Mouse (Mus musculus): ENCODE measurements at regions not wholly inside any gene's neighbourhood (a gene's known extent, or its start where the extent isn't known, plus 50 kb on each side); places are given as distances from the start of the nearest gene placed in this dataset.

DNA sequence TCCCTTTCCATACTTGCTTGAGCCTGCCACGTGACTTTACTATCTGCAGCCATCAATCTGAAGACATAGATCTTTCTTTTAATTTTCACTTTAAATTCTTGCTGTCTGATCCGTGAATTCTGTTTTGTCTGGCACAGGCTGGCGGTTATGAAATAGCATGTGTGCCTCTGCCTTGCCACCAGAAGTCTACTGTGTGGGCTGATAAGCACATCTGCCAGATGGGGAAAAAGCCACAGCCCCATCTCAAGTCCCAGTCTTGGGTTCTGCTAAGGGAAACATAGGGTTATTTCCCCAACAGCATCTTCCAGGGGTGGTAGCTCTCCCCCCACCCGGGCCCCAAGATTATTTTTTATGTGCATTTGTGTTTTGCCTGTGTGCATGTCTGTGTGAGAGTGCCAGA, 480.1 kb downstream of the Ajap1 start:
- Histone ChIP-seq H3K4me1 (ENCODE audit: control insufficient read depth in 1 of 2, insufficient read depth in 2 of 2) (no peaks in the 10 kb centered on the region), H3K9ac (ENCODE audit: insufficient read depth, low read depth) (no peak overlapping the region), H3K4me2 (ENCODE audit: insufficient read depth, low read depth, poor library complexity, severe bottlenecking) (no peak overlapping the region), H3K36me3 (replicated peaks in 1 of 2; ENCODE audit: control insufficient read depth in 1 of 2, insufficient read depth in 1 of 2, low read length in 1 of 2) (no peaks in the 10 kb centered on the region), H3K27me3 (replicated peaks) (no peaks in the 10 kb centered on the region), H3K27ac (ENCODE audit: insufficient read depth, low read depth) (no peak overlapping the region), H3K9me3 (replicated peaks; ENCODE audit: low read length) (peaks cover 92% of the 10 kb centered on the region), H3K4me3 (replicated peaks in 1 of 3; ENCODE audit: low read depth in 2 of 3, low read length in 2 of 3, poor library complexity in 1 of 3) (no peak overlapping the region), H3K79me2 (replicated peaks; ENCODE audit: control insufficient read depth, extremely low read depth, insufficient read depth, poor library complexity, severe bottlenecking) (no peaks in the 10 kb centered on the region)
- in situ Hi-C loops (cut with MboI; ENCODE audit: low pct_ligation_motif_present, low pct_unique_long_range_greater_than_20kb, low sequenced_read_pairs) (no loop called here), dilution Hi-C loops (cut with MboI; ENCODE audit: extremely low pct_ligation_motif_present, extremely low pct_unique_long_range_greater_than_20kb, low sequenced_read_pairs) (no loop called here)
- no peak for DNase-seq (ENCODE audit: extremely low read depth)
- TF ChIP-seq MYC (IDR thresholded peaks at IDR 0.05; ENCODE audit: low read depth, low read length) (no peak), RAD21 (IDR thresholded peaks at IDR 0.05; ENCODE audit: low read depth, low read length) (no peak), MAFK (IDR thresholded peaks at IDR 0.05; ENCODE audit: insufficient replicate concordance, low read length) (no peak), ELF1 (IDR thresholded peaks at IDR 0.05; ENCODE audit: low read depth, low read length) (no peak), ETS1 (conservative IDR thresholded peaks at IDR 0.05; ENCODE audit: low read depth, low read length) (no peak), ZC3H11A (IDR thresholded peaks at IDR 0.05; ENCODE audit: low read depth, low read length) (no peak), RCOR1 (conservative IDR thresholded peaks at IDR 0.05; ENCODE audit: low read depth, low read length) (no peak), HCFC1 (IDR thresholded peaks at IDR 0.05; ENCODE audit: low read depth, low read length) (no peak), MAX (IDR thresholded peaks at IDR 0.05; ENCODE audit: low read length) (no peak), ZMIZ1 (IDR thresholded peaks at IDR 0.05; ENCODE audit: low read depth, low read length) (no peak), MEF2A (IDR thresholded peaks at IDR 0.05; ENCODE audit: borderline replicate concordance, low read depth, low read length) (no peak), POLR2A (IDR thresholded peaks at IDR 0.05; ENCODE audit: low read depth, low read length) (no peak), CTCF (conservative IDR thresholded peaks at IDR 0.05 in 1 of 2, IDR thresholded peaks at IDR 0.05 in 1 of 2; ENCODE audit: low read depth in 2 of 2, low read length in 2 of 2) (no peak), E2F4 (IDR thresholded peaks at IDR 0.05; ENCODE audit: insufficient replicate concordance, low read depth, low read length) (no peak), NELFE (IDR thresholded peaks at IDR 0.05; ENCODE audit: low read depth, low read length) (no peak), ZKSCAN1 (IDR thresholded peaks at IDR 0.05; ENCODE audit: borderline replicate concordance, low read depth, low read length) (no peak), TCF12 (IDR thresholded peaks at IDR 0.05; ENCODE audit: low read depth, low read length) (no peak)

DNA sequence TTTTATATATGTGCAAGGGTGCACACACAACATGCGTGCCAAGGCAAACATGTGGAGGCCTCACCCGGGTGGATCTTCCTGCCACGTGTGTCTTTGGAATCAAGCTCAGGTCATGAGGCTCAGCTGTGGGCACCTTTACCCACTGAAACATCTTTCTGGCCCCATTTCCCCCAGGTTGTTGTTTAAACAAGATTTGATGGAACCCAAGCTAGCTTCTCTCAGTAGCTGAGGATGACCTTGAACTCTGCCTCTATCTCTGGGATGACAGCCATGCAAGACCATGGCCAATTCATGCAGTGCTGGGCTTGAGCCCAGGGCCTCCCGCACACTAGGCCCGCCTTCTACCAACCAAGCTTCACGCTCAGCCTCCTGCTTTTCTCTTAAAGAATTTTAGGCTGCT, 480.9 kb downstream of the Ajap1 start:
- Histone ChIP-seq H3K79me2 (replicated peaks; ENCODE audit: control insufficient read depth, extremely low read depth, insufficient read depth, poor library complexity, severe bottlenecking) (no peaks in the 10 kb centered on the region), H3K4me3 (replicated peaks in 1 of 3; ENCODE audit: low read depth in 2 of 3, low read length in 2 of 3, poor library complexity in 1 of 3) (no peak overlapping the region), H3K4me2 (ENCODE audit: insufficient read depth, low read depth, poor library complexity, severe bottlenecking) (no peak overlapping the region), H3K27me3 (replicated peaks) (no peaks in the 10 kb centered on the region), H3K9ac (ENCODE audit: insufficient read depth, low read depth) (no peak overlapping the region), H3K27ac (ENCODE audit: insufficient read depth, low read depth) (no peak overlapping the region), H3K9me3 (replicated peaks; ENCODE audit: low read length) (peaks cover 94% of the 10 kb centered on the region), H3K36me3 (replicated peaks in 1 of 2; ENCODE audit: control insufficient read depth in 1 of 2, insufficient read depth in 1 of 2, low read length in 1 of 2) (no peaks in the 10 kb centered on the region), H3K4me1 (ENCODE audit: control insufficient read depth in 1 of 2, insufficient read depth in 2 of 2) (no peaks in the 10 kb centered on the region)
- no peak for TF ChIP-seq MEF2A (IDR thresholded peaks at IDR 0.05; ENCODE audit: borderline replicate concordance, low read depth, low read length)
- no peak for TF ChIP-seq IRF4 (IDR thresholded peaks at IDR 0.05; ENCODE audit: low read depth, low read length)
- TF ChIP-seq SMC3 (IDR thresholded peaks at IDR 0.05; ENCODE audit: low read depth, low read length) = no peak
- no peak for TF ChIP-seq BHLHE40 (IDR thresholded peaks at IDR 0.05; ENCODE audit: low read depth, low read length)
- TF ChIP-seq EP300 (IDR thresholded peaks at IDR 0.05; ENCODE audit: low read length) = no peak
- TF ChIP-seq ETS1 (conservative IDR thresholded peaks at IDR 0.05; ENCODE audit: low read depth, low read length) = no peak
- no peak for TF ChIP-seq POLR2AphosphoS2 (IDR thresholded peaks at IDR 0.05; ENCODE audit: low read depth, low read length)
- no peak for TF ChIP-seq MAX (IDR thresholded peaks at IDR 0.05; ENCODE audit: low read length)
- no peak for TF ChIP-seq MAFK (IDR thresholded peaks at IDR 0.05; ENCODE audit: insufficient replicate concordance, low read length)
- no peak for TF ChIP-seq RAD21 (IDR thresholded peaks at IDR 0.05; ENCODE audit: low read depth, low read length)
- TF ChIP-seq CTCF (conservative IDR thresholded peaks at IDR 0.05 in 1 of 2, IDR thresholded peaks at IDR 0.05 in 1 of 2; ENCODE audit: low read depth in 2 of 2, low read length in 2 of 2) = no peak
- no peak for TF ChIP-seq E2F4 (IDR thresholded peaks at IDR 0.05; ENCODE audit: insufficient replicate concordance, low read depth, low read length)
- TF ChIP-seq ELF1 (IDR thresholded peaks at IDR 0.05; ENCODE audit: low read depth, low read length) = no peak
- no peak for TF ChIP-seq JUND (conservative IDR thresholded peaks at IDR 0.05; ENCODE audit: low read depth, low read length)
- no peak for TF ChIP-seq CHD2 (IDR thresholded peaks at IDR 0.05; ENCODE audit: low read length)
- no peak for TF ChIP-seq UBTF (IDR thresholded peaks at IDR 0.05; ENCODE audit: low read depth, low read length)
- TF ChIP-seq HCFC1 (IDR thresholded peaks at IDR 0.05; ENCODE audit: low read depth, low read length) = no peak
- TF ChIP-seq NRF1 (IDR thresholded peaks at IDR 0.05; ENCODE audit: low read depth, low read length) = no peak
- no peak for TF ChIP-seq ZC3H11A (IDR thresholded peaks at IDR 0.05; ENCODE audit: low read depth, low read length)
- TF ChIP-seq ZKSCAN1 (IDR thresholded peaks at IDR 0.05; ENCODE audit: borderline replicate concordance, low read depth, low read length) = no peak
- no peak for DNase-seq (ENCODE audit: extremely low read depth)
- in situ Hi-C loops (cut with MboI; ENCODE audit: low pct_ligation_motif_present, low pct_unique_long_range_greater_than_20kb, low sequenced_read_pairs) (no loop called here), dilution Hi-C loops (cut with MboI; ENCODE audit: extremely low pct_ligation_motif_present, extremely low pct_unique_long_range_greater_than_20kb, low sequenced_read_pairs) (no loop called here)
